Mouse (Mus musculus) limb, embryonic 10.5 days (tissue): Measurements from ENCODE around the gene Fbxl22. TPM values are rescaled to one million over a fixed set of nuclear protein-coding genes. Genes with fewer than 3 reads are reported as not detected.

Experiments
- DNase-seq: peaks from one replicate; pipeline ENCODE4 v3.0.0-alpha.2; 2017; ENCODE audit warnings: low spot score
- H3K27ac ChIP-seq: fragments of 300-500 bp; sonication (generic); 2 replicates; pipeline ENCODE4 v1.5.1; 2016; ENCODE audit warnings: mild to moderate bottlenecking
- H3K27me3 ChIP-seq: fragments of 300-500 bp; sonication (generic); 2 replicates; pipeline ENCODE4 v1.6.1; 2016; ENCODE audit warnings: low read depth, mild to moderate bottlenecking; ENCODE audit not compliant: poor library complexity, severe bottlenecking
- H3K36me3 ChIP-seq: fragments of 300-500 bp; sonication (generic); 2 replicates; pipeline ENCODE4 v1.6.1; 2016; ENCODE audit warnings: mild to moderate bottlenecking, moderate library complexity
- H3K4me1 ChIP-seq: fragments of 300-500 bp; sonication (generic); 2 replicates; pipeline ENCODE4 v1.6.1; 2016
- H3K4me3 ChIP-seq: fragments of 300-500 bp; sonication (generic); 2 replicates; pipeline ENCODE4 v1.5.1; 2016; ENCODE audit warnings: mild to moderate bottlenecking, moderate library complexity
- H3K9me3 ChIP-seq: fragments of 300-500 bp; sonication (generic); replicated peaks from 2 replicates; pipeline ENCODE4 v1.6.1; 2016; ENCODE audit warnings: mild to moderate bottlenecking
- WGBS: fragments of 180-500 bp; shearing (Covaris S2); methylation state at CpG from one replicate; pipeline ENCODE4 v1.1.7; 2016; 5-methylcytosine and 5-hydroxymethylcytosine counted together
- polyA plus RNA-seq: library from polyadenylated mRNA; unstranded; fragments of >200 nt; fragmentation: Nextera tagmentation; extraction: Ambion mirVana; gene quantifications from 2 replicates; pipeline ENCODE4 v1.2.1, GENCODE M21; 2016

Fbxl22 gene
- polyA plus RNA-seq, 1 experiment from 2014 or later, result 1.3 TPM

GRCm38 (mm10) chr9:66515680-66516210 lies 1.4 kb upstream of the Fbxl22 start:
- Histone ChIP-seq H3K27me3 (no peaks in the 10 kb centered on the region), H3K4me3 (no peak overlapping the region), H3K9me3 (no peaks in the 10 kb centered on the region), H3K4me1 (peaks cover 26% of the 10 kb centered on the region), H3K36me3 (peaks cover 72% of the 10 kb centered on the region), H3K27ac (no peak overlapping the region)
- WGBS, result 95% methylated on average over 10 of the region's 10 CpGs
- no peak for DNase-seq

- peaks cover 32% of the 10 kb centered on the region for H3K4me1 ChIP-seq
- no peaks in the 10 kb centered on the region for H3K9me3 ChIP-seq
- no peak for DNase-seq
- H3K4me3 ChIP-seq, result no peak overlapping the region
- WGBS, result 87% methylated on average over 2 of the region's 2 CpGs
- H3K36me3 ChIP-seq, result peaks cover 70% of the 10 kb centered on the region
- no peak overlapping the region for H3K27ac ChIP-seq
- no peaks in the 10 kb centered on the region for H3K27me3 ChIP-seq
Measured at GRCm38 (mm10) chr9:66515115-66515514, 722 bp upstream of the Fbxl22 start.

GRCm38 (mm10) chr9:66513661-66514255 lies 635 bp downstream of the Fbxl22 start:
- Histone ChIP-seq H3K4me1 (peaks cover 33% of the 10 kb centered on the region), H3K9me3 (no peaks in the 10 kb centered on the region), H3K27ac (no peak overlapping the region), H3K36me3 (peaks cover 69% of the 10 kb centered on the region), H3K4me3 (no peak overlapping the region), H3K27me3 (no peaks in the 10 kb centered on the region)
- 87% methylated on average over 4 of the region's 4 CpGs for WGBS
- no peak for DNase-seq

- no peak overlapping the region for H3K27ac ChIP-seq
- H3K4me1 ChIP-seq, result peaks cover 33% of the 10 kb centered on the region
- DNase-seq, result no peak
- no peak overlapping the region for H3K4me3 ChIP-seq
- peaks cover 69% of the 10 kb centered on the region for H3K36me3 ChIP-seq
- no peaks in the 10 kb centered on the region for H3K27me3 ChIP-seq
- H3K9me3 ChIP-seq, result no peaks in the 10 kb centered on the region
Measured at GRCm38 (mm10) chr9:66513150-66513549, 1.2 kb downstream of the Fbxl22 start.

- WGBS, result 1% methylated on average over 8 of the region's 8 CpGs
- Histone ChIP-seq H3K36me3 (peaks cover 69% of the 10 kb centered on the region), H3K4me1 (peaks cover 33% of the 10 kb centered on the region)
Measured at GRCm38 (mm10) chr9:66512351-66512671, 2.1 kb downstream of the Fbxl22 start.

GRCm38 (mm10) chr9:66511580-66512350 lies 2.6 kb downstream of the Fbxl22 start:
- Histone ChIP-seq H3K4me1 (peaks cover 33% of the 10 kb centered on the region), H3K36me3 (peaks cover 68% of the 10 kb centered on the region), H3K9me3 (no peaks in the 10 kb centered on the region), H3K27ac (peak overlapping the region; percentile 93), H3K27me3 (no peaks in the 10 kb centered on the region), H3K4me3 (peak overlapping the region; percentile 74)
- DNase-seq, result peak; percentile 93
- WGBS, result under 1% methylated on average over 78 of the region's 78 CpGs

More at GRCm38 (mm10) chr9:66512351-66512671, 2.1 kb downstream of the Fbxl22 start:
- H3K27me3 ChIP-seq, result no peaks in the 10 kb centered on the region
- H3K4me3 ChIP-seq, result peak overlapping the region; percentile 74
- H3K9me3 ChIP-seq, result no peaks in the 10 kb centered on the region
- DNase-seq, result peak; percentile 84
- H3K27ac ChIP-seq, result peak overlapping the region; percentile 93

GRCm38 (mm10) chr9:66510944-66511343 lies 3.4 kb downstream of the Fbxl22 start:
- Histone ChIP-seq H3K27me3 (no peaks in the 10 kb centered on the region), H3K36me3 (peaks cover 68% of the 10 kb centered on the region), H3K4me3 (peak overlapping the region; percentile 74), H3K4me1 (peaks cover 33% of the 10 kb centered on the region), H3K9me3 (no peaks in the 10 kb centered on the region), H3K27ac (peak overlapping the region; percentile 93)
- DNase-seq, result peak; percentile 43
- WGBS, result 1% methylated on average over 2 of the region's 2 CpGs

GRCm38 (mm10) chr9:66510351-66510841 lies 4.0 kb downstream of the Fbxl22 start:
- Histone ChIP-seq H3K27ac (peak overlapping the region; percentile 93), H3K4me3 (no peak overlapping the region; the same call in 1 of the 2 replicates), H3K36me3 (peaks cover 69% of the 10 kb centered on the region), H3K4me1 (peaks cover 33% of the 10 kb centered on the region), H3K9me3 (no peaks in the 10 kb centered on the region), H3K27me3 (no peaks in the 10 kb centered on the region)
- 76% methylated on average over 7 of the region's 7 CpGs for WGBS
- DNase-seq, result no peak

GRCm38 (mm10) chr9:66508890-66509399 lies 5.4 kb downstream of the Fbxl22 start:
- Histone ChIP-seq H3K4me3 (no peak overlapping the region), H3K4me1 (peaks cover 29% of the 10 kb centered on the region), H3K27ac (no peak overlapping the region), H3K9me3 (no peaks in the 10 kb centered on the region), H3K27me3 (no peaks in the 10 kb centered on the region), H3K36me3 (peaks cover 69% of the 10 kb centered on the region)
- 83% methylated on average over 4 of the region's 4 CpGs for WGBS
- no peak for DNase-seq

GRCm38 (mm10) chr9:66507684-66508083 lies 6.7 kb downstream of the Fbxl22 start:
- no peak overlapping the region for H3K27ac ChIP-seq
- peaks cover 18% of the 10 kb centered on the region for H3K4me1 ChIP-seq
- peaks cover 73% of the 10 kb centered on the region for H3K36me3 ChIP-seq
- H3K27me3 ChIP-seq, result no peaks in the 10 kb centered on the region
- no peak overlapping the region for H3K4me3 ChIP-seq
- H3K9me3 ChIP-seq, result no peaks in the 10 kb centered on the region
- WGBS, result 88% methylated on average over 3 of the region's 3 CpGs
- DNase-seq, result no peak

GRCm38 (mm10) chr9:66506424-66506823 lies 8.0 kb downstream of the Fbxl22 start:
- H3K4me1 ChIP-seq, result peaks cover 11% of the 10 kb centered on the region
- H3K4me3 ChIP-seq, result no peak overlapping the region

GRCm38 (mm10) chr9:66506011-66506410 lies 8.4 kb downstream of the Fbxl22 start:
- no peak for DNase-seq
- no peak overlapping the region for H3K27ac ChIP-seq
- WGBS, result 89% methylated on average over 4 of the region's 4 CpGs

More at GRCm38 (mm10) chr9:66506424-66506823, 8.0 kb downstream of the Fbxl22 start:
- Histone ChIP-seq H3K9me3 (no peaks in the 10 kb centered on the region), H3K36me3 (peaks cover 83% of the 10 kb centered on the region), H3K27ac (no peak overlapping the region), H3K27me3 (no peaks in the 10 kb centered on the region)
- no peak for DNase-seq

More at GRCm38 (mm10) chr9:66506011-66506410, 8.4 kb downstream of the Fbxl22 start:
- Histone ChIP-seq H3K27me3 (no peaks in the 10 kb centered on the region), H3K36me3 (peaks cover 88% of the 10 kb centered on the region), H3K4me1 (peaks cover 10% of the 10 kb centered on the region), H3K9me3 (no peaks in the 10 kb centered on the region), H3K4me3 (no peak overlapping the region)
